Mouse (Mus musculus) heart, embryonic 11.5 days (tissue): ENCODE measurements at regions not wholly inside any gene's neighbourhood (a gene's known extent, or its start where the extent isn't known, plus 50 kb on each side); places are given as distances from the start of the nearest gene placed in this dataset.
"Not testable (repeated sequence)": the region's sequence is repeated elsewhere in the genome, so short reads cannot be mapped to it uniquely, and the experiment has no call there.

ENCODE experiments used
- ATAC-seq: fragments of 200-750 bp; cut with Nextera tagmentation; replicated peaks from 2 replicates; pipeline ENCODE4 v1.8.0; 2017; ENCODE audit warnings: moderate library complexity; ENCODE audit not compliant: insufficient number of reproducible peaks, low FRiP score, low TSS enrichment
- H3K27ac ChIP-seq: fragments of 300-500 bp; sonication (generic); 2 replicates; pipeline ENCODE4 v1.5.1; 2014; ENCODE audit warnings: mild to moderate bottlenecking, low read depth, low read length
- H3K27me3 ChIP-seq: fragments of 300-500 bp; sonication (generic); 2 replicates; pipeline ENCODE4 v1.6.1; 2014; ENCODE audit warnings: mild to moderate bottlenecking, low read length, mixed read lengths; ENCODE audit not compliant: control insufficient read depth, insufficient read depth
- H3K36me3 ChIP-seq: fragments of 300-500 bp; sonication (generic); 2 replicates; pipeline ENCODE4 v1.6.1; 2014; ENCODE audit warnings: mild to moderate bottlenecking, low read length, moderate library complexity, mixed read lengths; ENCODE audit not compliant: control insufficient read depth, insufficient read depth
- H3K4me1 ChIP-seq: fragments of 300-500 bp; sonication (generic); 2 replicates; pipeline ENCODE4 v1.6.1; 2014; ENCODE audit warnings: low read length; ENCODE audit not compliant: control insufficient read depth, insufficient read depth
- H3K4me2 ChIP-seq: fragments of 300-500 bp; sonication (generic); 2 replicates; pipeline ENCODE4 v1.6.1; 2014; ENCODE audit warnings: mild to moderate bottlenecking, moderate library complexity
- H3K4me3 ChIP-seq: fragments of 300-500 bp; sonication (generic); 2 replicates; pipeline ENCODE4 v1.5.1; 2014; ENCODE audit warnings: low read depth, low read length
- H3K9ac ChIP-seq: fragments of 300-500 bp; sonication (generic); 2 replicates; pipeline ENCODE4 v1.6.1; 2014; ENCODE audit warnings: mild to moderate bottlenecking, low read depth, low read length, moderate library complexity
- H3K9me3 ChIP-seq: fragments of 300-500 bp; sonication (generic); replicated peaks from 2 replicates; pipeline ENCODE4 v1.6.1; 2016; ENCODE audit warnings: low read length; ENCODE audit not compliant: control insufficient read depth
- WGBS: fragments of 180-500 bp; shearing (Covaris S2); extraction: QIAGEN DNeasy Blood & Tissue Kit; methylation state at CpG from one replicate; pipeline ENCODE4 v1.1.7; 2014; ENCODE audit not compliant: insufficient replicate concordance; 5-methylcytosine and 5-hydroxymethylcytosine counted together

GRCm38 (mm10) chr6:95058017-95058416 lies 59.0 kb upstream of the Kbtbd8 start:
- Histone ChIP-seq H3K4me2 (no peak overlapping the region), H3K9ac (no peak overlapping the region), H3K27ac (no peak overlapping the region), H3K36me3 (no peaks in the 10 kb centered on the region), H3K4me3 (no peak overlapping the region), H3K27me3 (no peaks in the 10 kb centered on the region), H3K4me1 (peaks cover 2% of the 10 kb centered on the region; the same call in 1 of the 2 replicates), H3K9me3 (no peaks in the 10 kb centered on the region)
- ATAC-seq: no peak
- 37% methylated on average over 4 of the region's 4 CpGs for WGBS

GRCm38 (mm10) chr6:95056222-95056621 lies 60.8 kb upstream of the Kbtbd8 start:
- WGBS: 85% methylated on average over 2 of the region's 2 CpGs
- H3K27me3 ChIP-seq: no peaks in the 10 kb centered on the region
- H3K9me3 ChIP-seq: no peaks in the 10 kb centered on the region
- no peak overlapping the region for H3K27ac ChIP-seq
- no peaks in the 10 kb centered on the region for H3K36me3 ChIP-seq
- no peak overlapping the region for H3K4me3 ChIP-seq
- H3K4me2 ChIP-seq: no peak overlapping the region
- no peak overlapping the region for H3K9ac ChIP-seq
- peaks cover 2% of the 10 kb centered on the region; the same call in 1 of the 2 replicates for H3K4me1 ChIP-seq
- ATAC-seq: no peak

GRCm38 (mm10) chr6:95053717-95054382 lies 63.2 kb upstream of the Kbtbd8 start:
- Histone ChIP-seq H3K27me3 (no peaks in the 10 kb centered on the region), H3K9ac (no peak overlapping the region), H3K4me3 (no peak overlapping the region), H3K36me3 (no peaks in the 10 kb centered on the region), H3K4me2 (no peak overlapping the region), H3K4me1 (peaks cover 2% of the 10 kb centered on the region; the same call in 1 of the 2 replicates), H3K27ac (no peak overlapping the region), H3K9me3 (no peaks in the 10 kb centered on the region)
- ATAC-seq: no peak
- 66% methylated on average over 9 of the region's 9 CpGs for WGBS

GRCm38 (mm10) chr6:95041351-95041750 lies 75.7 kb upstream of the Kbtbd8 start:
- WGBS: 17% methylated on average over 6 of the region's 10 CpGs
- H3K9ac ChIP-seq, H3K4me1 ChIP-seq, H3K36me3 ChIP-seq, H3K27ac ChIP-seq, H3K4me3 ChIP-seq, H3K27me3 ChIP-seq, H3K4me2 ChIP-seq, ATAC-seq, H3K9me3 ChIP-seq: not testable (repeated sequence)

- Histone ChIP-seq H3K9ac (no peak overlapping the region), H3K27ac (no peak overlapping the region), H3K4me1 (no peaks in the 10 kb centered on the region), H3K9me3 (no peaks in the 10 kb centered on the region), H3K4me3 (no peak overlapping the region), H3K27me3 (no peaks in the 10 kb centered on the region), H3K4me2 (no peak overlapping the region), H3K36me3 (no peaks in the 10 kb centered on the region)
- WGBS: 39% methylated on average over 4 of the region's 4 CpGs
- ATAC-seq: no peak
Observed at GRCm38 (mm10) chr6:95024239-95024638, 92.8 kb upstream of the Kbtbd8 start.

GRCm38 (mm10) chr6:95021724-95022123 lies 95.3 kb upstream of the Kbtbd8 start:
- no peak overlapping the region for H3K27ac ChIP-seq
- H3K4me2 ChIP-seq: no peak overlapping the region
- no peaks in the 10 kb centered on the region for H3K4me1 ChIP-seq
- ATAC-seq: no peak
- no peak overlapping the region for H3K9ac ChIP-seq
- H3K4me3 ChIP-seq: no peak overlapping the region
- 60% methylated on average over 7 of the region's 7 CpGs for WGBS
- no peaks in the 10 kb centered on the region for H3K9me3 ChIP-seq
- no peaks in the 10 kb centered on the region for H3K36me3 ChIP-seq
- no peaks in the 10 kb centered on the region for H3K27me3 ChIP-seq

GRCm38 (mm10) chr6:95017911-95018310 lies 99.1 kb upstream of the Kbtbd8 start:
- WGBS: 54% methylated on average over 4 of the region's 4 CpGs
- Histone ChIP-seq H3K27ac (no peak overlapping the region), H3K4me1 (no peaks in the 10 kb centered on the region), H3K36me3 (no peaks in the 10 kb centered on the region), H3K9me3 (no peaks in the 10 kb centered on the region), H3K27me3 (no peaks in the 10 kb centered on the region), H3K9ac (no peak overlapping the region), H3K4me2 (no peak overlapping the region), H3K4me3 (no peak overlapping the region)
- no peak for ATAC-seq

- no peak overlapping the region for H3K4me3 ChIP-seq
- H3K9me3 ChIP-seq: no peaks in the 10 kb centered on the region
- ATAC-seq: no peak
- no peak overlapping the region for H3K27ac ChIP-seq
- H3K36me3 ChIP-seq: no peaks in the 10 kb centered on the region
- no peaks in the 10 kb centered on the region for H3K27me3 ChIP-seq
- H3K9ac ChIP-seq: no peak overlapping the region
- H3K4me1 ChIP-seq: no peaks in the 10 kb centered on the region
- WGBS: 49% methylated on average over 3 of the region's 3 CpGs
- no peak overlapping the region for H3K4me2 ChIP-seq
Observed at GRCm38 (mm10) chr6:95017484-95017883, 99.6 kb upstream of the Kbtbd8 start.

- no peaks in the 10 kb centered on the region for H3K27me3 ChIP-seq
- ATAC-seq: no peak
- WGBS: 33% methylated on average over 5 of the region's 5 CpGs
- no peak overlapping the region for H3K9ac ChIP-seq
- no peak overlapping the region for H3K4me3 ChIP-seq
- H3K9me3 ChIP-seq: no peaks in the 10 kb centered on the region
- no peak overlapping the region for H3K27ac ChIP-seq
- H3K4me1 ChIP-seq: no peaks in the 10 kb centered on the region
- no peak overlapping the region for H3K4me2 ChIP-seq
- H3K36me3 ChIP-seq: no peaks in the 10 kb centered on the region
Observed at GRCm38 (mm10) chr6:95013096-95013495, 103.9 kb upstream of the Kbtbd8 start.
